Mouse (Mus musculus) forebrain, embryonic 10.5 days (tissue): Measurements from ENCODE around the gene Pbx4. TPM values are rescaled to one million over a fixed set of nuclear protein-coding genes. Genes with fewer than 3 reads are reported as not detected.

ENCODE experiments used
- DNase-seq: peaks from one replicate; pipeline ENCODE4 v3.0.0-alpha.2; 2017; ENCODE audit warnings: low spot score; ENCODE audit errors: extremely low spot score
- H3K27ac ChIP-seq: fragments of 300-500 bp; sonication (generic); 2 replicates; pipeline ENCODE4 v1.5.1; 2016; ENCODE audit warnings: mild to moderate bottlenecking
- H3K27me3 ChIP-seq: fragments of 300-500 bp; sonication (generic); 2 replicates; pipeline ENCODE4 v1.6.1; 2016; ENCODE audit warnings: mild to moderate bottlenecking; ENCODE audit not compliant: poor library complexity, severe bottlenecking
- H3K36me3 ChIP-seq: fragments of 300-500 bp; sonication (generic); replicated peaks from 2 replicates; pipeline ENCODE4 v1.6.1; 2016; ENCODE audit warnings: mild to moderate bottlenecking, moderate library complexity
- H3K4me1 ChIP-seq: fragments of 300-500 bp; sonication (generic); 2 replicates; pipeline ENCODE4 v1.6.1; 2016
- H3K4me3 ChIP-seq: fragments of 300-500 bp; sonication (generic); 2 replicates; pipeline ENCODE4 v1.5.1; 2016; ENCODE audit warnings: mild to moderate bottlenecking, moderate library complexity
- H3K9me3 ChIP-seq: fragments of 300-500 bp; sonication (generic); 2 replicates; pipeline ENCODE4 v1.6.1; 2016; ENCODE audit warnings: mild to moderate bottlenecking, moderate library complexity
- WGBS: fragments of 180-500 bp; shearing (Covaris S2); methylation state at CpG from one replicate; pipeline ENCODE4 v1.1.7; 2016; 5-methylcytosine and 5-hydroxymethylcytosine counted together
- polyA plus RNA-seq: library from polyadenylated mRNA; unstranded; fragments of >200 nt; fragmentation: Nextera tagmentation; extraction: Ambion mirVana; gene quantifications from 2 replicates; pipeline ENCODE4 v1.2.1, GENCODE M21; 2016

The Pbx4 gene
- polyA plus RNA-seq, 1 experiment from 2014 or later, result 45.7 TPM

DNA sequence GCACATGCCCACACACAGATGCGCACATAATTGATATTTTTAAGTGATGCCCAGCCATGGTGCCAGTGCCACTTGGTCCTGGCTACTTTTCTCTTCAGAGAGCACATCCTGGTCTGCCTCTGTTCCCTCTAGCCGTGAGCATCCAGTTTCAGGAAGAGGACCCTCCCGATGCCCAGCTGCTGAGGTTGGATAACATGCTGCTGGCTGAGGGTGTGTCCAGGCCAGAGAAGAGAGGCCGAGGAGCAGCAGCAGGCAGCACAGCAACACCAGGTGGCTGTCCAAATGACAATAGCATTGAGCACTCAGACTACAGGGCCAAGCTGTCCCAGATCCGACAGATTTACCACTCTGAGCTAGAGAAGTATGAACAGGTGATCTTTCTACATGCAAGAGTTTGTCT lies 31.9 kb downstream of the Pbx4 start:
- 79% methylated on average over 5 of the region's 5 CpGs for WGBS
- H3K9me3 ChIP-seq, result no peaks in the 10 kb centered on the region
- no peaks in the 10 kb centered on the region for H3K27me3 ChIP-seq
- no peak overlapping the region for H3K27ac ChIP-seq
- DNase-seq, result no peak
- H3K36me3 ChIP-seq, result peaks cover 55% of the 10 kb centered on the region
- no peaks in the 10 kb centered on the region for H3K4me1 ChIP-seq
- no peak overlapping the region for H3K4me3 ChIP-seq

DNA sequence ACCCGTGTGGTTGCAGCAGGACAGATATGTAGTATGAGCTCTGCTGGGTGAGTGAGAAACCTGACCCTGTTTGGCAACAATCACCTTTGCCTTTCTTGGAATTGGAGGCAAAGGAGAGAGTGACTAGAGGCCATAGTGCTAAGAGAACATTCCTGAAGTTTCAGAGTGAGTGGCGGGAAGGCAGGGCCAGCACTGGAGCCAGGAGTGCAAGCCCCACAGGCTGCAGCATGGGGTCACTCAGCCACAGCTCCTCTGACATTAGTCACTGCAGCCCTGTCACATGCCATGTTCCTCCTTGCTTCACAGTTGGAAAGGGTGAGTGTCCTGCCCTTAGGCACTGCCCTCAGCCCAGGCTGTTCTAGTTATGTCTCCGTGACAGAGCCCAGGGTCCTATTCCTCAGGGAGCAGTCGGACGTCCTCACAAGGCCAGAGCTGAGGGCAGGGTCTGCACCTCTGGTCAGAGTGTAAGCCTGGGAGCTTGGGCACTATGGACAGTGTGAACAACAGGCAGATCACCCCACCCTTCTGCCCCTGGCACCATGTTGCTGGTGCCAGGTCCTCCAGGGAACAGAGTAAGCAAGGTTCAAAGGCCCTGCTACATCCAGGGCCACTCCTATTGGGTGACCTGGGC lies 35.5 kb downstream of the Pbx4 start:
- no peaks in the 10 kb centered on the region for H3K4me1 ChIP-seq
- H3K9me3 ChIP-seq, result no peaks in the 10 kb centered on the region
- 77% methylated on average over 5 of the region's 5 CpGs for WGBS
- no peak overlapping the region for H3K4me3 ChIP-seq
- no peak overlapping the region for H3K27ac ChIP-seq
- peaks cover 50% of the 10 kb centered on the region for H3K36me3 ChIP-seq
- no peak for DNase-seq
- no peaks in the 10 kb centered on the region for H3K27me3 ChIP-seq

DNA sequence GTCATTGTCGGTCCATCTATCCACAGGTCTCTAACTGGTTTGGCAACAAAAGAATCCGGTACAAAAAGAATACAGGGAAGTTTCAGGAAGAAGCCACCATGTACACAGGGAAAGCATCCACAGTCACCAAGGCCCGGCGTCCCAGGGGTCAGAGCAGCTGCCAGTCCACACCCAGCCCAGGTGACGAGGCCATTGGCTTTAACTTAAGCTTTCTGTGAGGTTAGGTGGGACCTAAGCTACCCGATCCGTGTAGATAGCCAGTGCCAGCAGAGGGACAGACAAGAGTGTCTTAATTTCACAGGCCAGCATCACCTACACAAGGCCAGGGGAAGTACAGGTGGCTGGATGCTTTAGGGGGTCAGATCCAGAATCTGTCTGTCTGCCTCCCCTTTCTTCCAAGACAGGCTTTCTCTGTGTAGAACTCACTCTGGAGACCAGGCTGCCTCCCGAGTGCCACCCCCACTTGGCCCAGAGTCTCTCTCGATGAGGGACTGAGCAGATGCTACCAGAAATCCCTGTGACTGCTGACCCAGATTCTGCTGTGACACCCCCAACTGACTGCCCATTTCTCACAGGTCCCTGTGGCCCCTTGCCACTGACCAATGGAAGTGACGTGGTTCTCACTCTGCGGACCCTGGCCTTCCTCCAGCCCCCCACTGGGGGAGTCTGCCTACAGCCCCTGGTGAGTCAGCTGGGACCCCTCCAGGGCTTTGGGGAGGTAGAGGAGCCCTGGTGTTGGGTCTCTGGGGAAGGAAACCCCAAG lies 37.9 kb downstream of the Pbx4 start:
- H3K27ac ChIP-seq, result no peak overlapping the region
- no peak overlapping the region for H3K4me3 ChIP-seq
- peaks cover 10% of the 10 kb centered on the region; the same call in 1 of the 2 replicates for H3K27me3 ChIP-seq
- peaks cover 5% of the 10 kb centered on the region; the same call in 1 of the 2 replicates for H3K4me1 ChIP-seq
- 91% methylated on average over 11 of the region's 11 CpGs for WGBS
- no peak for DNase-seq
- H3K9me3 ChIP-seq, result no peaks in the 10 kb centered on the region
- peaks cover 39% of the 10 kb centered on the region for H3K36me3 ChIP-seq

DNA sequence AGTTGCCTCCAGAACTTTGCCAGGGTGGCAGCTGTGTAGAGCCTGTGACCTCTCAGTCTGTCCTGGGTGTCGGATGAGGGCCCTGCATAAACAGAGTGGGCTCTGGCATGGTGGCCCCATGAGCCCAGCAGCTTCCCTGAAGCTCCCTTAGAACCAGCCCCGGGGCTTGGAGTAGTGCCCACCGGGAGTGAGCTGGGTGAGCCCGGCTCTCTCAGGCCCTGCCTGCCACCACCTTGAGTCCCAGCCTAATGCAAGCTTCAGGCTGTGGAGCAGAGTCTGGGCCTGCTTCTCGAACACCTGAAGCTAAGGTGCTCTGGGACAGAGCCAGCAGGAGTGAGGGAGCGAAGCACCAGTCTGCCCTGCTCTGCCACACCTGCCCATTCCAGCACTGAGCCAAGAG lies 38.6 kb downstream of the Pbx4 start:
- 93% methylated on average over 6 of the region's 6 CpGs for WGBS
- H3K4me3 ChIP-seq, result no peak overlapping the region
- no peaks in the 10 kb centered on the region for H3K9me3 ChIP-seq
- H3K36me3 ChIP-seq, result peaks cover 36% of the 10 kb centered on the region
- H3K27ac ChIP-seq, result no peak overlapping the region
- peaks cover 16% of the 10 kb centered on the region; the same call in 1 of the 2 replicates for H3K27me3 ChIP-seq
- peaks cover 5% of the 10 kb centered on the region; the same call in 1 of the 2 replicates for H3K4me1 ChIP-seq
- no peak for DNase-seq

GRCm38 (mm10) chr8:69874155-69874554 lies 41.9 kb downstream of the Pbx4 start:
- peak; percentile 66 for DNase-seq
- WGBS, result 17% methylated on average over 9 of the region's 9 CpGs
- Histone ChIP-seq H3K4me1 (peaks cover 9% of the 10 kb centered on the region; the same call in 1 of the 2 replicates), H3K27me3 (peaks cover 48% of the 10 kb centered on the region), H3K36me3 (peaks cover 32% of the 10 kb centered on the region), H3K4me3 (no peak overlapping the region), H3K27ac (no peak overlapping the region), H3K9me3 (no peaks in the 10 kb centered on the region)

DNA sequence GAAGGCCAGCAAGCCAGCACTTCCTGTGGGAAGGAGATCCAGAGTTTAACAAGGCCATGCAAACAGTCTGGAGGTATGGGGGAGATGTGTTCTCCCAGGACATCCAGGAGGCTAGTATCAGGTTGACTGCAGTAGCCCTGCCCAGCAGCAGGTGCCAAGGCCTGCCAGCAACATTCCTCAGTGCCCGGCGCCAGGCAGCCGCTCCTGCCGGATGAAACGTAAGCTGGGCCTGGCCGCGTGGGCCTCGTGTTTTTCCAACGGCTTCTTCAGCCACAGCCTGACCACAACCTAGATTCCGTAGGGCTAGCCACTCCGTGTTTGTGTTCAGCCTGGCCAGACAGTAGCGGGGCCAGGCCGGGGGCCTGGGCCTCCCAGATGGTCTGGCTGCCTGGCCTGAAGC lies 42.4 kb downstream of the Pbx4 start:
- Histone ChIP-seq H3K4me3 (no peak overlapping the region), H3K4me1 (peaks cover 9% of the 10 kb centered on the region; the same call in 1 of the 2 replicates), H3K27me3 (peaks cover 53% of the 10 kb centered on the region), H3K27ac (no peak overlapping the region), H3K9me3 (no peaks in the 10 kb centered on the region), H3K36me3 (peaks cover 32% of the 10 kb centered on the region)
- 88% methylated on average over 13 of the region's 13 CpGs for WGBS
- DNase-seq, result no peak

- Histone ChIP-seq H3K36me3 (peaks cover 20% of the 10 kb centered on the region), H3K27ac (no peak overlapping the region), H3K9me3 (peaks cover 2% of the 10 kb centered on the region), H3K4me1 (peaks cover 13% of the 10 kb centered on the region), H3K4me3 (no peak overlapping the region), H3K27me3 (peaks cover 68% of the 10 kb centered on the region)
- no peak for DNase-seq
- WGBS, result 42% methylated on average over 10 of the region's 10 CpGs
These were observed 43.8 kb downstream of the Pbx4 start for GRCm38 (mm10) chr8:69876097-69876496.

DNA sequence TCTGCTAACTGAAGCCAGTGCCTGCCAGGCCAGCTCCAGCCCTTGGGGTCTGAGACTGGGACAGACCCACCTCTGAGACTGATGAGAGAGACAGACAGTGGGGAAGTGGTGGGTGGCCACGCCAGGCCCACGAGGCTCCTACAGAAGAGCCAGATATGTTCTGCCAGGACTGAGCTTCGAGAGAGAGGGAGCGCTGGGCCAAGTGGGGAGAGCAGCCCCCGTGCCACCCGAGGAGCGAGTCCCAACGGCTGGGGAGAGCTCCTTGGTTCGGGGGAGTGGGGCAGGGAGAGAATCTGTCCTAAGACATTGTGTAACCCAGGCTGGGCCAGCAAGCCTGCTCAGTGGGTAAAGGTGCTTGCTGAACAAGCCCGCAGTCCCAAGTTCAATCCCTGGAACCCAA lies 44.7 kb downstream of the Pbx4 start:
- DNase-seq, result no peak
- Histone ChIP-seq H3K27me3 (peaks cover 76% of the 10 kb centered on the region), H3K4me1 (peaks cover 21% of the 10 kb centered on the region), H3K36me3 (peaks cover 12% of the 10 kb centered on the region; the same call in 1 of the 2 replicates), H3K9me3 (peaks cover 10% of the 10 kb centered on the region), H3K4me3 (no peak overlapping the region), H3K27ac (no peak overlapping the region)
- WGBS, result 82% methylated on average over 10 of the region's 10 CpGs

DNA sequence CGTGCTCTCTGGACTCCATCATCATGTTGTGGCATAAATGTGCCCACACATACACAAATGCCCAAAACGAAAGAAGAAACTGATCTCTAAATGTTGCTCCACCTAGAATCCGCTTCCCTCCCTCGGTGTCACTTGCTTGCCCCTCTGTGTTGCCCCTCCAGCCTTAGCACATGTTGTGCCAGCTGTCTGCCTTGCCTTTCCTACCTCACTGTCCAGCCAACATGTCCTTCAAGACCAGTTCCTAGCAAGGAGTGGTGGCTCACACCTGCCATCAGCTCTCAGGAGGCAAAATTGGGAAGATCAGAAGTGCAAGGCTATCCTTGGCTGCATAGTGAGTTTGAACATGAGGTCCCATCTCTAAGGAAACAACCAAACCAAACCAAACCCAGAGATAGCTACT lies 45.1 kb downstream of the Pbx4 start:
- no peak for DNase-seq
- Histone ChIP-seq H3K36me3 (peaks cover 11% of the 10 kb centered on the region; the same call in 1 of the 2 replicates), H3K4me3 (no peak overlapping the region), H3K9me3 (peaks cover 10% of the 10 kb centered on the region), H3K27me3 (peaks cover 81% of the 10 kb centered on the region), H3K4me1 (peaks cover 26% of the 10 kb centered on the region), H3K27ac (no peak overlapping the region)
- WGBS, result 84% methylated on average over 4 of the region's 4 CpGs

DNA sequence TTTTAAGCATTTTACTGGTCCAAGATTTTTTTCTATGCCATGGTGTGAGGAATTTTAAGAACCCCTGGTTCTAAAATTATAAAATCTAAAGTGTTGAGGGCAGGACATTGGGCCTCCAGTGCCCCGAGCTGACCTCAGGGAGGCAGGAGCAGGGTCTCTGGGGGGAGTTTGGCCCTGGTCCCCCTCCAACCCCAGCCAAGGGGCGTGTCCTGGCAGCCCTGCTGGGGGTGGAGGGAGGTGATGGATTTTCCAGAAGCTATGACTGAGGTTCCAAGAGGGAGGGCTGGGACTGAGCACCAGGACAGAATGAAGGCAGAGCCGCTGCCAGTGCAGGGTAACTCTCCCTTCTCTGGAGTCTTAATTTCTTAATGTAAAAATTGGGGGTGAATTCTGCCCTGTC lies 45.7 kb downstream of the Pbx4 start:
- no peak overlapping the region for H3K27ac ChIP-seq
- peaks cover 10% of the 10 kb centered on the region for H3K9me3 ChIP-seq
- whole genome bisulfite sequencing, result 59% methylated on average over 3 of the region's 3 CpGs
- H3K4me3 ChIP-seq, result no peak overlapping the region
- no peak for DNase-seq
- peaks cover 31% of the 10 kb centered on the region for H3K4me1 ChIP-seq
- H3K36me3 ChIP-seq, result peaks cover 7% of the 10 kb centered on the region; the same call in 1 of the 2 replicates
- H3K27me3 ChIP-seq, result peaks cover 87% of the 10 kb centered on the region

DNA sequence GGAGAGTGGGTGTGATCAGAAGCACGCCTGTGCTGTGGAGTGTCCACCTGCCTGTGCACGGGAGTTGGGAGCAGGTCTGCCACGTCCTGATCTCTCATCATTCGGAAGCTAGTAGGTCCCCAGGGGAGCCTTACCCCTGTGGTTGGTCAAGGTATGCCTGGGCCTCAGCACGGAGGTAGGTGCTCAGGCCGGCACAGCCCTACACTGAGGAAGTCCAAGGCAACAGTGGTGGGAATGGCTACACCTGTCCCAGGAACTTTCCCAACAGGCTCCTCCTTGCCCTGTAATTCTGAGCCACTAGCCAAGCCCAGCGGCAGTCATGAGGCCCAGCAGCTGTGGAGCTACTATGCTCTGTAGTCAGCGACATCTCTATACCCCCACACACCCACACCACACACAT lies 47.4 kb downstream of the Pbx4 start:
- peaks cover 10% of the 10 kb centered on the region for H3K9me3 ChIP-seq
- 66% methylated on average over 8 of the region's 8 CpGs for WGBS
- no peak overlapping the region for H3K27ac ChIP-seq
- DNase-seq, result no peak
- no peak overlapping the region for H3K4me3 ChIP-seq
- H3K4me1 ChIP-seq, result peaks cover 28% of the 10 kb centered on the region
- peaks cover 97% of the 10 kb centered on the region for H3K27me3 ChIP-seq
- H3K36me3 ChIP-seq, result no peaks in the 10 kb centered on the region

- peak overlapping the region; percentile 45 for H3K4me3 ChIP-seq
- H3K27ac ChIP-seq, result no peak overlapping the region
- peaks cover 100% of the 10 kb centered on the region for H3K27me3 ChIP-seq
- DNase-seq, result no peak
- peaks cover 10% of the 10 kb centered on the region for H3K9me3 ChIP-seq
- 12% methylated on average over 37 of the region's 37 CpGs for WGBS
- peaks cover 32% of the 10 kb centered on the region for H3K4me1 ChIP-seq
- H3K36me3 ChIP-seq, result no peaks in the 10 kb centered on the region
These were observed 48.5 kb downstream of the Pbx4 start for GRCm38 (mm10) chr8:69880841-69881240.

GRCm38 (mm10) chr8:69881261-69881865 lies 49.1 kb downstream of the Pbx4 start:
- 20% methylated on average over 79 of the region's 79 CpGs for WGBS

More at GRCm38 (mm10) chr8:69881261-69881865, 49.1 kb downstream of the Pbx4 start:
- H3K4me1 ChIP-seq, result peaks cover 34% of the 10 kb centered on the region
- H3K4me3 ChIP-seq, result peak overlapping the region; percentile 45
- peak overlapping the region; percentile 30; the same call in 1 of the 2 replicates for H3K27ac ChIP-seq
- DNase-seq, result no peak
- H3K27me3 ChIP-seq, result peaks cover 100% of the 10 kb centered on the region
- H3K9me3 ChIP-seq, result peaks cover 10% of the 10 kb centered on the region
- no peaks in the 10 kb centered on the region for H3K36me3 ChIP-seq
